10 mouse cellular contexts compared by ENCODE assay signal in genomic region chr10:97712687-97713086, GRCm38 (mm10). TPM values are rescaled to one million over a fixed set of nuclear protein-coding genes. Genes with fewer than 3 reads are reported as not detected.
DNase-seq lines count a peak whose midpoint lies in the region; ATAC-seq and TF ChIP-seq lines count a peak whose summit lies in the region.
"Had no signal": no experiment of that assay in that cellular context is flagged by ENCODE, and none has a peak within 500 bp of the region (broad histone marks: within the 10 kb centered on the region; RNA-seq: fewer than 3 reads in every experiment).

No protein-coding gene starts in this region.

- DNase-seq in layer of hippocampus, adult 11-12 months (ENCODE audit: low spot score), result peak; percentile 28
- no peak for DNase-seq in layer of hippocampus, adult 9-10 months (ENCODE audit: low spot score)
- DNase-seq in CH12.LX (ENCODE audit: extremely low read depth), result peak; percentile 64
- DNase-seq in brain, embryonic 14.5 days (ENCODE audit: low read depth), result peak; percentile 88
- peak; percentile 67 for DNase-seq in limb, embryonic 11.5 days (ENCODE audit: low spot score)
- peak; percentile 28 for DNase-seq in retina, adult 2 months (ENCODE audit: low read depth, low spot score)
- no peak for DNase-seq in spleen, postnatal 14 days (ENCODE audit: low spot score in 2 of 2)

- peak; percentile 79 for TF ChIP-seq RAD21 in CH12.LX (IDR thresholded peaks at IDR 0.05; ENCODE audit: low read depth, low read length)

- no peaks in the 10 kb centered on the region for H3K36me3 ChIP-seq in CH12.LX (replicated peaks in 1 of 2; ENCODE audit: control insufficient read depth in 1 of 2, insufficient read depth in 1 of 2, low read length in 1 of 2)
- H3K36me3 ChIP-seq in forebrain, embryonic 13.5 days (ENCODE audit: poor library complexity, severe bottlenecking), result no peaks in the 10 kb centered on the region
- H3K36me3 ChIP-seq in limb, embryonic 11.5 days (ENCODE audit: control insufficient read depth, insufficient read depth, low read length), result no peaks in the 10 kb centered on the region
- H3K36me3 ChIP-seq: embryonic facial prominence, embryonic 13.5 days had no signal

- no peak overlapping the region for H3K4me2 ChIP-seq in CH12.LX (ENCODE audit: insufficient read depth, low read depth, poor library complexity, severe bottlenecking)
- no peak overlapping the region for H3K4me2 ChIP-seq in forebrain, embryonic 13.5 days
- no peak overlapping the region for H3K4me2 ChIP-seq in limb, embryonic 11.5 days (ENCODE audit: low read depth, severe bottlenecking)
- H3K4me2 ChIP-seq: embryonic facial prominence, embryonic 13.5 days had no signal

- H3K27ac ChIP-seq in CH12.LX (ENCODE audit: insufficient read depth, low read depth), result no peak overlapping the region
- H3K27ac ChIP-seq in forebrain, embryonic 13.5 days, result no peak overlapping the region
- H3K27ac ChIP-seq in limb, embryonic 11.5 days (replicated peaks; ENCODE audit: low read depth, low read length), result no peak overlapping the region
- H3K27ac ChIP-seq: embryonic facial prominence, embryonic 13.5 days had no signal

- ATAC-seq in forebrain, embryonic 13.5 days, result peak; percentile 80
- ATAC-seq in limb, embryonic 11.5 days (ENCODE audit: insufficient number of reproducible peaks, low FRiP score, low TSS enrichment, low read depth), result no peak; the same call in 1 of the 2 replicates

- 2% methylated on average over 5 of the region's 5 CpGs for WGBS in forebrain, embryonic 13.5 days
- 5% methylated on average over 5 of the region's 5 CpGs for WGBS in limb, embryonic 11.5 days

- no peaks in the 10 kb centered on the region for H3K27me3 ChIP-seq in CH12.LX (replicated peaks)
- H3K27me3 ChIP-seq in forebrain, embryonic 13.5 days, result no peaks in the 10 kb centered on the region
- no peaks in the 10 kb centered on the region for H3K27me3 ChIP-seq in limb, embryonic 11.5 days (ENCODE audit: control insufficient read depth, insufficient read depth, low read length)
- H3K27me3 ChIP-seq: embryonic facial prominence, embryonic 13.5 days had no signal

- in situ Hi-C loops in CH12.LX (cut with MboI; ENCODE audit: low pct_ligation_motif_present, low pct_unique_long_range_greater_than_20kb, low sequenced_read_pairs), result no loop called here

- H3K9ac ChIP-seq in CH12.LX (ENCODE audit: insufficient read depth, low read depth), result no peak overlapping the region
- no peak overlapping the region for H3K9ac ChIP-seq in forebrain, embryonic 13.5 days
- H3K9ac ChIP-seq in limb, embryonic 11.5 days (ENCODE audit: low read length), result no peak overlapping the region
- H3K9ac ChIP-seq: embryonic facial prominence, embryonic 13.5 days had no signal

- no peak for TF ChIP-seq POLR2A in CH12.LX (IDR thresholded peaks at IDR 0.05; ENCODE audit: low read depth, low read length)
- TF ChIP-seq POLR2A in brain, embryonic 14.5 days (IDR thresholded peaks at IDR 0.05; ENCODE audit: borderline replicate concordance, extremely low read depth, insufficient read depth, insufficient read length, poor library complexity, severe bottlenecking), result no peak

- no peaks in the 10 kb centered on the region for H3K9me3 ChIP-seq in CH12.LX (replicated peaks; ENCODE audit: low read length)
- H3K9me3 ChIP-seq in forebrain, embryonic 13.5 days (replicated peaks), result no peaks in the 10 kb centered on the region
- H3K9me3 ChIP-seq in limb, embryonic 11.5 days (ENCODE audit: control insufficient read depth, low read length), result no peaks in the 10 kb centered on the region
- H3K9me3 ChIP-seq: embryonic facial prominence, embryonic 13.5 days had no signal

- no peaks in the 10 kb centered on the region for H3K79me2 ChIP-seq in CH12.LX (replicated peaks; ENCODE audit: control insufficient read depth, extremely low read depth, insufficient read depth, poor library complexity, severe bottlenecking)

- dilution Hi-C loops in CH12.LX (cut with MboI; ENCODE audit: extremely low pct_ligation_motif_present, extremely low pct_unique_long_range_greater_than_20kb, low sequenced_read_pairs), result no loop called here

- no peaks in the 10 kb centered on the region for H3K4me1 ChIP-seq in CH12.LX (ENCODE audit: control insufficient read depth in 1 of 2, insufficient read depth in 2 of 2)
- peaks cover 8% of the 10 kb centered on the region; the same call in 1 of the 2 replicates for H3K4me1 ChIP-seq in forebrain, embryonic 13.5 days
- H3K4me1 ChIP-seq in limb, embryonic 11.5 days (ENCODE audit: control insufficient read depth, insufficient read depth, low read length), result no peaks in the 10 kb centered on the region
- H3K4me1 ChIP-seq: embryonic facial prominence, embryonic 13.5 days had no signal

- H3K4me3 ChIP-seq in CH12.LX (replicated peaks in 1 of 3; ENCODE audit: low read depth in 2 of 3, low read length in 2 of 3, poor library complexity in 1 of 3), result no peak overlapping the region
- no peak overlapping the region for H3K4me3 ChIP-seq in forebrain, embryonic 13.5 days
- H3K4me3 ChIP-seq in limb, embryonic 11.5 days (ENCODE audit: low read depth, low read length), result no peak overlapping the region
- H3K4me3 ChIP-seq: embryonic facial prominence, embryonic 13.5 days had no signal

- TF ChIP-seq EP300 in CH12.LX (IDR thresholded peaks at IDR 0.05; ENCODE audit: low read length), result no peak

- TF ChIP-seq CTCF in CH12.LX (conservative IDR thresholded peaks at IDR 0.05 in 1 of 2, IDR thresholded peaks at IDR 0.05 in 1 of 2; ENCODE audit: low read depth in 2 of 2, low read length in 2 of 2), result peak; percentile 86 to 87
- peak; percentile 85 for TF ChIP-seq CTCF in brain, embryonic 14.5 days (IDR thresholded peaks at IDR 0.05; ENCODE audit: borderline replicate concordance, extremely low read depth, insufficient read depth, insufficient read length)

TF ChIP-seq in CH12.LX, 34 proteins besides CTCF, POLR2A, EP300 and RAD21:
- TF ChIP-seq MAFK (IDR thresholded peaks at IDR 0.05; ENCODE audit: insufficient replicate concordance, low read length), result no peak
- peak; percentile 55 for TF ChIP-seq SMC3 (IDR thresholded peaks at IDR 0.05; ENCODE audit: low read depth, low read length)
- TF ChIP-seq USF2 (conservative IDR thresholded peaks at IDR 0.05; ENCODE audit: low read depth, low read length), result no peak
- TF ChIP-seq CHD2 (IDR thresholded peaks at IDR 0.05; ENCODE audit: low read length), result no peak
- peak; percentile 59 for TF ChIP-seq ZNF384 (IDR thresholded peaks at IDR 0.05; ENCODE audit: low read depth, low read length)
- TF ChIP-seq POLR2AphosphoS2 (IDR thresholded peaks at IDR 0.05; ENCODE audit: low read depth, low read length), result no peak
- TF ChIP-seq IRF4 (IDR thresholded peaks at IDR 0.05; ENCODE audit: low read depth, low read length), result no peak
- 0 out of 2 replicates have a peak, but pooled peaks have one; percentile 47 for TF ChIP-seq MYC (IDR thresholded peaks at IDR 0.05; ENCODE audit: low read depth, low read length)
- no peak for TF ChIP-seq ELF1 (IDR thresholded peaks at IDR 0.05; ENCODE audit: low read depth, low read length)

RNA-seq across cellular contexts. Expression of gene C030005K15Rik, which starts 13.9 kb away (rescaled TPM):
- total RNA-seq in CH12.LX (2012; rRNA removed) (not detected in 2 replicates), CH12.LX (2014; rRNA removed) (not detected in 2 replicates)
- not detected in 2 replicates for polyA plus RNA-seq in CH12.LX (2012; ENCODE audit: insufficient read length, low read depth)
- polyA plus RNA-seq in brain, embryonic 14.5 days (2012; rRNA removed), result not detected in 2 replicates
- not detected in 2 replicates for polyA plus RNA-seq in forebrain, embryonic 13.5 days (2015; fragmentation: Nextera tagmentation; extraction: Ambion mirVana)
- polyA plus RNA-seq in limb, embryonic 11.5 days (2014; fragmentation: Nextera tagmentation; extraction: Ambion mirVana), result not detected in 2 replicates
- polyA plus RNA-seq: embryonic facial prominence, embryonic 13.5 days; liver, embryonic 16.5 days had no signal

RNA-seq across cellular contexts. Expression of gene Ccer1, which starts 19.8 kb away (rescaled TPM):
- total RNA-seq in CH12.LX (2012; rRNA removed) (not detected in 2 replicates), CH12.LX (2014; rRNA removed) (not detected in 2 replicates)
- not detected in 2 replicates for polyA plus RNA-seq in CH12.LX (2012; ENCODE audit: insufficient read length, low read depth)
- polyA plus RNA-seq in brain, embryonic 14.5 days (2012; rRNA removed), result not detected in 2 replicates
- polyA plus RNA-seq in forebrain, embryonic 13.5 days (2015; fragmentation: Nextera tagmentation; extraction: Ambion mirVana), result not detected in 2 replicates
- not detected in 2 replicates for polyA plus RNA-seq in limb, embryonic 11.5 days (2014; fragmentation: Nextera tagmentation; extraction: Ambion mirVana)
- polyA plus RNA-seq: embryonic facial prominence, embryonic 13.5 days; liver, embryonic 16.5 days had no signal

Comparison
In these comparisons a context has a peak if more than half of its experiments do, and no peak if none do; other contexts are left out.
1. DNase-seq: peak in layer of hippocampus, adult 11-12 months (single experiment), CH12.LX (single experiment), brain, embryonic 14.5 days (single experiment), limb, embryonic 11.5 days (single experiment) and retina, adult 2 months (single experiment); none in layer of hippocampus, adult 9-10 months (single experiment) and spleen, postnatal 14 days (0 of 2).